Mouse (Mus musculus): ENCODE results near the gene Ctf1. TPM values are rescaled to one million over a fixed set of nuclear protein-coding genes. Genes with fewer than 3 reads are reported as not detected.

The Ctf1 gene
- total and polyA plus RNA-seq, 3 experiments: not detected

DNA sequence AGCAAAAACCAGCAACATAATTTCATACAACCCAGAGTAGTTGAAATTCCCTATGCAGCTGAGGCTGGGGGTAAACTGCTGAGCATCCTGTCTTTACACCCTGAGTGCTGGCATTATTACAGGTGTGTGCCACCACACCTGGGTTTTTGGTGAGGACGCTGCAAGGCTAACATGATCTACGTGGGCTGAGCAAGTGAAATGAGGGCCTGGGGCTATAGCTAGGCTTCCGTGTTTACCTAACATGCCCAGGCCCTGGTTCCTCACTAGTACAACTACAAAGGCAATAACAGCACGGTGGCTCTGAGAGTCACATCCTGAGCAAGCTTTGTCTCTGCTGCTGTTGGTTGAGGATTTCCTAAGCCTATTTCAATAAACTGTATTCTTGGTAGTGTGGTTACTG lies 34.9 kb upstream of the Ctf1 start:
- Histone ChIP-seq H3K79me2 (replicated peaks; ENCODE audit: control insufficient read depth, extremely low read depth, insufficient read depth, poor library complexity, severe bottlenecking) (no peaks in the 10 kb centered on the region), H3K9ac (ENCODE audit: insufficient read depth, low read depth) (no peak overlapping the region), H3K27ac (ENCODE audit: insufficient read depth, low read depth) (no peak overlapping the region), H3K27me3 (replicated peaks) (no peaks in the 10 kb centered on the region), H3K4me3 (replicated peaks in 1 of 3; ENCODE audit: low read depth in 2 of 3, low read length in 2 of 3, poor library complexity in 1 of 3) (no peak overlapping the region), H3K36me3 (replicated peaks in 1 of 2; ENCODE audit: control insufficient read depth in 1 of 2, insufficient read depth in 1 of 2, low read length in 1 of 2) (peaks cover 0 to 8% of the 10 kb centered on the region in 2 experiments), H3K9me3 (replicated peaks; ENCODE audit: low read length) (no peaks in the 10 kb centered on the region), H3K4me2 (ENCODE audit: insufficient read depth, low read depth, poor library complexity, severe bottlenecking) (no peak overlapping the region), H3K4me1 (ENCODE audit: control insufficient read depth in 1 of 2, insufficient read depth in 2 of 2) (peaks cover 0 to 9% of the 10 kb centered on the region in 2 experiments; a peak in 2 of 4 replicates)
- in situ Hi-C loops (cut with MboI; ENCODE audit: low pct_ligation_motif_present, low pct_unique_long_range_greater_than_20kb, low sequenced_read_pairs) (loop anchor here (10.0 kb wide), 1 partner anchor 573 kb away; no protein-coding TSS in a partner anchor), dilution Hi-C loops (cut with MboI; ENCODE audit: extremely low pct_ligation_motif_present, extremely low pct_unique_long_range_greater_than_20kb, low sequenced_read_pairs) (no loop called here)
- no peak for DNase-seq (ENCODE audit: extremely low read depth)
- TF ChIP-seq ETS1 (conservative IDR thresholded peaks at IDR 0.05; ENCODE audit: low read depth, low read length): no peak
- TF ChIP-seq ZC3H11A (IDR thresholded peaks at IDR 0.05; ENCODE audit: low read depth, low read length): no peak
- no peak for TF ChIP-seq SMC3 (IDR thresholded peaks at IDR 0.05; ENCODE audit: low read depth, low read length)
- no peak for TF ChIP-seq RAD21 (IDR thresholded peaks at IDR 0.05; ENCODE audit: low read depth, low read length)
- no peak for TF ChIP-seq USF1 (IDR thresholded peaks at IDR 0.05; ENCODE audit: low read depth, low read length)
- TF ChIP-seq PAX5 (IDR thresholded peaks at IDR 0.05; ENCODE audit: low read length): no peak
- TF ChIP-seq GABPA (IDR thresholded peaks at IDR 0.05; ENCODE audit: insufficient replicate concordance, low read depth, low read length): no peak
- TF ChIP-seq TBP (conservative IDR thresholded peaks at IDR 0.05; ENCODE audit: low read depth, low read length): no peak
- no peak for TF ChIP-seq POLR2A (IDR thresholded peaks at IDR 0.05; ENCODE audit: low read depth, low read length)
- TF ChIP-seq SIN3A (IDR thresholded peaks at IDR 0.05; ENCODE audit: low read length): no peak
- TF ChIP-seq TCF12 (IDR thresholded peaks at IDR 0.05; ENCODE audit: low read depth, low read length): no peak
- no peak for TF ChIP-seq MAFK (IDR thresholded peaks at IDR 0.05; ENCODE audit: insufficient replicate concordance, low read length)
- no peak for TF ChIP-seq JUND (conservative IDR thresholded peaks at IDR 0.05; ENCODE audit: low read depth, low read length)
- no peak for TF ChIP-seq CHD1 (IDR thresholded peaks at IDR 0.05; ENCODE audit: low read depth, low read length)
- no peak for TF ChIP-seq MAZ (IDR thresholded peaks at IDR 0.05; ENCODE audit: low read depth, low read length)

- Histone ChIP-seq H3K9ac (ENCODE audit: insufficient read depth, low read depth) (no peak overlapping the region), H3K9me3 (replicated peaks; ENCODE audit: low read length) (no peaks in the 10 kb centered on the region), H3K79me2 (replicated peaks; ENCODE audit: control insufficient read depth, extremely low read depth, insufficient read depth, poor library complexity, severe bottlenecking) (no peaks in the 10 kb centered on the region), H3K36me3 (replicated peaks in 1 of 2; ENCODE audit: control insufficient read depth in 1 of 2, insufficient read depth in 1 of 2, low read length in 1 of 2) (peaks cover 0 to 8% of the 10 kb centered on the region in 2 experiments), H3K4me2 (ENCODE audit: insufficient read depth, low read depth, poor library complexity, severe bottlenecking) (no peak overlapping the region), H3K4me1 (ENCODE audit: control insufficient read depth in 1 of 2, insufficient read depth in 2 of 2) (peaks cover 0 to 9% of the 10 kb centered on the region in 2 experiments; a peak in 2 of 4 replicates), H3K27ac (ENCODE audit: insufficient read depth, low read depth) (no peak overlapping the region), H3K4me3 (replicated peaks in 1 of 3; ENCODE audit: low read depth in 2 of 3, low read length in 2 of 3, poor library complexity in 1 of 3) (no peak overlapping the region), H3K27me3 (replicated peaks) (no peaks in the 10 kb centered on the region)
- dilution Hi-C loops (cut with MboI; ENCODE audit: extremely low pct_ligation_motif_present, extremely low pct_unique_long_range_greater_than_20kb, low sequenced_read_pairs) (no loop called here), in situ Hi-C loops (cut with MboI; ENCODE audit: low pct_ligation_motif_present, low pct_unique_long_range_greater_than_20kb, low sequenced_read_pairs) (loop anchor here (10.0 kb wide), 1 partner anchor 574 kb away; no protein-coding TSS in a partner anchor)
- no peak for DNase-seq (ENCODE audit: extremely low read depth)
- no peak for TF ChIP-seq CHD1 (IDR thresholded peaks at IDR 0.05; ENCODE audit: low read depth, low read length)
- TF ChIP-seq MAZ (IDR thresholded peaks at IDR 0.05; ENCODE audit: low read depth, low read length): no peak
- TF ChIP-seq MAX (IDR thresholded peaks at IDR 0.05; ENCODE audit: low read length): no peak
- no peak for TF ChIP-seq KAT2A (IDR thresholded peaks at IDR 0.05; ENCODE audit: insufficient replicate concordance, low read length)
- TF ChIP-seq USF2 (conservative IDR thresholded peaks at IDR 0.05; ENCODE audit: low read depth, low read length): no peak
- no peak for TF ChIP-seq HCFC1 (IDR thresholded peaks at IDR 0.05; ENCODE audit: low read depth, low read length)
- TF ChIP-seq RAD21 (IDR thresholded peaks at IDR 0.05; ENCODE audit: low read depth, low read length): no peak
- no peak for TF ChIP-seq PAX5 (IDR thresholded peaks at IDR 0.05; ENCODE audit: low read length)
- TF ChIP-seq IRF4 (IDR thresholded peaks at IDR 0.05; ENCODE audit: low read depth, low read length): no peak
Observed at GRCm38 (mm10) chr7:127678811-127679210, 33.7 kb upstream of the Ctf1 start.

All from CH12.LX (cell line).